Mouse (Mus musculus) neural tube, embryonic 14.5 days (tissue): Measurements from ENCODE around the gene Dnajc27. TPM values are rescaled to one million over a fixed set of nuclear protein-coding genes. Genes with fewer than 3 reads are reported as not detected.

Source experiments
- ATAC-seq: fragments of 200-750 bp; cut with Nextera tagmentation; 2 replicates; pipeline ENCODE4 v1.8.0; 2017; ENCODE audit warnings: low read depth, mild to moderate bottlenecking, moderate TSS enrichment, moderate library complexity
- H3K27ac ChIP-seq: fragments of 300-500 bp; sonication (generic); 2 replicates; pipeline ENCODE4 v1.5.1; 2014; ENCODE audit warnings: low read depth, mild to moderate bottlenecking, control low read depth, low read length, moderate library complexity, mixed read lengths
- H3K27me3 ChIP-seq: fragments of 300-500 bp; sonication (generic); 2 replicates; pipeline ENCODE4 v1.6.1; 2014; ENCODE audit warnings: low read length; ENCODE audit not compliant: control insufficient read depth, insufficient read depth
- H3K36me3 ChIP-seq: fragments of 300-500 bp; sonication (generic); 2 replicates; pipeline ENCODE4 v1.6.1; 2014; ENCODE audit warnings: low read length, mixed read lengths; ENCODE audit not compliant: control insufficient read depth, insufficient read depth
- H3K4me1 ChIP-seq: fragments of 300-500 bp; sonication (generic); 2 replicates; pipeline ENCODE4 v1.6.1; 2014; ENCODE audit warnings: low read length; ENCODE audit not compliant: control insufficient read depth, insufficient read depth
- H3K4me2 ChIP-seq: fragments of 300-500 bp; sonication (generic); 2 replicates; pipeline ENCODE4 v1.6.1; 2014; ENCODE audit warnings: mild to moderate bottlenecking, low read depth, low read length, control low read depth
- H3K4me3 ChIP-seq: fragments of 300-500 bp; sonication (generic); 2 replicates; pipeline ENCODE4 v1.5.1; 2014; ENCODE audit warnings: low read depth, low read length, control low read depth, mixed read lengths
- H3K9ac ChIP-seq: fragments of 300-500 bp; sonication (generic); replicated peaks from 2 replicates; pipeline ENCODE4 v1.6.1; 2014; ENCODE audit warnings: low read depth, mild to moderate bottlenecking, control low read depth, low read length, mixed read lengths
- H3K9me3 ChIP-seq: fragments of 300-500 bp; sonication (generic); 2 replicates; pipeline ENCODE4 v1.6.1; 2016; ENCODE audit warnings: low read length; ENCODE audit not compliant: control insufficient read depth
- WGBS: fragments of 180-500 bp; shearing (Covaris S2); extraction: QIAGEN DNeasy Blood & Tissue Kit; methylation state at CpG from one replicate; pipeline ENCODE4 v1.1.7; 2014; 5-methylcytosine and 5-hydroxymethylcytosine counted together
- polyA plus RNA-seq: library from polyadenylated mRNA; unstranded; fragments of >200 nt; fragmentation: Nextera tagmentation; extraction: Ambion mirVana; gene quantifications from 2 replicates; pipeline ENCODE4 v1.2.1, GENCODE M21; 2014

Dnajc27 gene
- polyA plus RNA-seq, 1 experiment from 2014 or later = 25.6 TPM

- Histone ChIP-seq H3K4me1 (no peaks in the 10 kb centered on the region), H3K4me3 (no peak overlapping the region), H3K27ac (no peak overlapping the region), H3K9ac (no peak overlapping the region), H3K4me2 (no peak overlapping the region), H3K27me3 (no peaks in the 10 kb centered on the region), H3K9me3 (no peaks in the 10 kb centered on the region), H3K36me3 (no peaks in the 10 kb centered on the region)
- 77% methylated on average over 7 of the region's 7 CpGs for WGBS
- ATAC-seq = no peak
These were observed 45.0 kb downstream of the Dnajc27 start for GRCm38 (mm10) chr12:4127346-4127745.

- Histone ChIP-seq H3K27me3 (no peaks in the 10 kb centered on the region), H3K4me2 (peak within 1 kb of the TSS; percentile 83), H3K4me1 (0 out of 2 replicates have a peak, but pooled peaks cover 8% of the 10 kb centered on the region), H3K36me3 (no peaks in the 10 kb centered on the region), H3K27ac (peak within 1 kb of the TSS; percentile 56; the same call in 1 of the 2 replicates), H3K9ac (peak within 1 kb of the TSS; percentile 70), H3K9me3 (no peaks in the 10 kb centered on the region), H3K4me3 (peak within 1 kb of the TSS; percentile 52)
- ATAC-seq = peak; percentile 93
- under 1% methylated on average over 65 of the region's 83 CpGs for WGBS
These were observed 50.8 kb downstream of the Dnajc27 start, which contains the start of gene Adcy3 for GRCm38 (mm10) chr12:4132941-4133846. Gene Adcy3, plus strand, starts transcription at chr12:4133103.

GRCm38 (mm10) chr12:4133847-4134212, 51.4 kb downstream of the Dnajc27 start:
- ATAC-seq = no peak; the same call in none of the 2 replicates
- Histone ChIP-seq H3K4me3 (peak overlapping the region; percentile 52), H3K9ac (peak overlapping the region; percentile 70), H3K4me2 (peak overlapping the region; percentile 83), H3K9me3 (no peaks in the 10 kb centered on the region), H3K27ac (no peak overlapping the region; the same call in 1 of the 2 replicates), H3K36me3 (no peaks in the 10 kb centered on the region), H3K4me1 (0 out of 2 replicates have a peak, but pooled peaks cover 8% of the 10 kb centered on the region), H3K27me3 (no peaks in the 10 kb centered on the region)
- 37% methylated on average over 11 of the region's 11 CpGs for WGBS

GRCm38 (mm10) chr12:4143179-4143578, 60.8 kb downstream of the Dnajc27 start:
- Histone ChIP-seq H3K9ac (no peak overlapping the region), H3K4me1 (no peaks in the 10 kb centered on the region), H3K27ac (no peak overlapping the region)

GRCm38 (mm10) chr12:4150936-4151335, 68.6 kb downstream of the Dnajc27 start:
- no peak overlapping the region for H3K4me3 ChIP-seq
- 82% methylated on average over 2 of the region's 2 CpGs for WGBS
- no peaks in the 10 kb centered on the region for H3K36me3 ChIP-seq
- no peak overlapping the region for H3K9ac ChIP-seq
- no peaks in the 10 kb centered on the region for H3K27me3 ChIP-seq
- H3K9me3 ChIP-seq = no peaks in the 10 kb centered on the region
- no peak overlapping the region for H3K27ac ChIP-seq
- no peak for ATAC-seq
- H3K4me1 ChIP-seq = no peaks in the 10 kb centered on the region
- H3K4me2 ChIP-seq = no peak overlapping the region

More at GRCm38 (mm10) chr12:4143179-4143578, 60.8 kb downstream of the Dnajc27 start:
- H3K4me3 ChIP-seq = no peak overlapping the region
- ATAC-seq = no peak
- no peak overlapping the region for H3K4me2 ChIP-seq
- WGBS = 93% methylated on average over 5 of the region's 5 CpGs
- H3K36me3 ChIP-seq = no peaks in the 10 kb centered on the region
- H3K27me3 ChIP-seq = no peaks in the 10 kb centered on the region
- H3K9me3 ChIP-seq = no peaks in the 10 kb centered on the region

- Histone ChIP-seq H3K36me3 (no peaks in the 10 kb centered on the region), H3K4me3 (no peak overlapping the region)
These were observed 69.6 kb downstream of the Dnajc27 start for GRCm38 (mm10) chr12:4151969-4152368.

GRCm38 (mm10) chr12:4157466-4157865, 75.1 kb downstream of the Dnajc27 start:
- no peaks in the 10 kb centered on the region for H3K9me3 ChIP-seq
- H3K27ac ChIP-seq = no peak overlapping the region
- no peak for ATAC-seq
- H3K9ac ChIP-seq = no peak overlapping the region
- H3K27me3 ChIP-seq = no peaks in the 10 kb centered on the region
- no peaks in the 10 kb centered on the region for H3K36me3 ChIP-seq
- no peaks in the 10 kb centered on the region for H3K4me1 ChIP-seq
- 81% methylated on average over 2 of the region's 2 CpGs for WGBS
- H3K4me3 ChIP-seq = no peak overlapping the region
- no peak overlapping the region for H3K4me2 ChIP-seq

More at GRCm38 (mm10) chr12:4151969-4152368, 69.6 kb downstream of the Dnajc27 start:
- Histone ChIP-seq H3K9ac (no peak overlapping the region), H3K4me1 (no peaks in the 10 kb centered on the region), H3K27me3 (no peaks in the 10 kb centered on the region), H3K4me2 (no peak overlapping the region), H3K9me3 (no peaks in the 10 kb centered on the region), H3K27ac (no peak overlapping the region)
- no peak for ATAC-seq
- WGBS = 91% methylated on average over 3 of the region's 3 CpGs

- H3K4me3 ChIP-seq = no peak overlapping the region
- H3K9ac ChIP-seq = no peak overlapping the region
- H3K9me3 ChIP-seq = no peaks in the 10 kb centered on the region
- no peak overlapping the region for H3K4me2 ChIP-seq
- no peak overlapping the region for H3K27ac ChIP-seq
- no peak for ATAC-seq
- WGBS = 88% methylated on average over 3 of the region's 3 CpGs
- no peaks in the 10 kb centered on the region for H3K36me3 ChIP-seq
- no peaks in the 10 kb centered on the region for H3K4me1 ChIP-seq
- no peaks in the 10 kb centered on the region for H3K27me3 ChIP-seq
These were observed 75.8 kb downstream of the Dnajc27 start for GRCm38 (mm10) chr12:4158179-4158578.
